Mouse (Mus musculus): ENCODE data around the gene Slc6a6.

The Slc6a6 gene

GRCm38 (mm10) chr6:91713370-91713896 lies 29.6 kb downstream of the Slc6a6 start:
- in situ Hi-C loops (cut with MboI; ENCODE audit: low pct_unique_long_range_greater_than_20kb in 1 of 2, low sequenced_read_pairs in 2 of 2, unreplicated experiment in 1 of 2): no loop called here

GRCm38 (mm10) chr6:91715023-91715422 lies 31.2 kb downstream of the Slc6a6 start:
- in situ Hi-C loops (cut with MboI; ENCODE audit: low pct_unique_long_range_greater_than_20kb in 1 of 2, low sequenced_read_pairs in 2 of 2, unreplicated experiment in 1 of 2): no loop called here

- in situ Hi-C loops (cut with MboI; ENCODE audit: low pct_unique_long_range_greater_than_20kb in 1 of 2, low sequenced_read_pairs in 2 of 2, unreplicated experiment in 1 of 2): no loop called here
Measured at GRCm38 (mm10) chr6:91715988-91716810, 32.3 kb downstream of the Slc6a6 start.

GRCm38 (mm10) chr6:91718067-91718466 lies 34.2 kb downstream of the Slc6a6 start:
- in situ Hi-C loops (cut with MboI; ENCODE audit: low pct_unique_long_range_greater_than_20kb in 1 of 2, low sequenced_read_pairs in 2 of 2, unreplicated experiment in 1 of 2): no loop called here

GRCm38 (mm10) chr6:91718603-91719002 lies 34.8 kb downstream of the Slc6a6 start:
- in situ Hi-C loops (cut with MboI; ENCODE audit: low pct_unique_long_range_greater_than_20kb in 1 of 2, low sequenced_read_pairs in 2 of 2, unreplicated experiment in 1 of 2): no loop called here

GRCm38 (mm10) chr6:91719042-91719747 lies 35.3 kb downstream of the Slc6a6 start:
- in situ Hi-C loops (cut with MboI; ENCODE audit: low pct_unique_long_range_greater_than_20kb in 1 of 2, low sequenced_read_pairs in 2 of 2, unreplicated experiment in 1 of 2): no loop called here

GRCm38 (mm10) chr6:91719865-91720533 lies 36.1 kb downstream of the Slc6a6 start:
- in situ Hi-C loops (cut with MboI; ENCODE audit: low pct_unique_long_range_greater_than_20kb in 1 of 2, low sequenced_read_pairs in 2 of 2, unreplicated experiment in 1 of 2): no loop called here

- in situ Hi-C loops (cut with MboI; ENCODE audit: low pct_unique_long_range_greater_than_20kb in 1 of 2, low sequenced_read_pairs in 2 of 2, unreplicated experiment in 1 of 2): no loop called here
Measured at GRCm38 (mm10) chr6:91720588-91721214, 36.8 kb downstream of the Slc6a6 start.

GRCm38 (mm10) chr6:91721215-91721701 lies 37.4 kb downstream of the Slc6a6 start:
- in situ Hi-C loops (cut with MboI; ENCODE audit: low pct_unique_long_range_greater_than_20kb in 1 of 2, low sequenced_read_pairs in 2 of 2, unreplicated experiment in 1 of 2): no loop called here

- in situ Hi-C loops (cut with MboI; ENCODE audit: low pct_unique_long_range_greater_than_20kb in 1 of 2, low sequenced_read_pairs in 2 of 2, unreplicated experiment in 1 of 2): no loop called here
Measured at GRCm38 (mm10) chr6:91727361-91727760, 43.5 kb downstream of the Slc6a6 start.

GRCm38 (mm10) chr6:91728939-91729619 lies 45.2 kb downstream of the Slc6a6 start:
- in situ Hi-C loops (cut with MboI; ENCODE audit: low pct_unique_long_range_greater_than_20kb in 1 of 2, low sequenced_read_pairs in 2 of 2, unreplicated experiment in 1 of 2): no loop called here

- in situ Hi-C loops (cut with MboI; ENCODE audit: low pct_unique_long_range_greater_than_20kb in 1 of 2, low sequenced_read_pairs in 2 of 2, unreplicated experiment in 1 of 2): no loop called here
Measured at GRCm38 (mm10) chr6:91729677-91730127, 45.8 kb downstream of the Slc6a6 start.

- in situ Hi-C loops (cut with MboI; ENCODE audit: low pct_unique_long_range_greater_than_20kb in 1 of 2, low sequenced_read_pairs in 2 of 2, unreplicated experiment in 1 of 2): no loop called here
Measured at GRCm38 (mm10) chr6:91732138-91732537, 48.3 kb downstream of the Slc6a6 start.

- in situ Hi-C loops (cut with MboI; ENCODE audit: low pct_unique_long_range_greater_than_20kb in 1 of 2, low sequenced_read_pairs in 2 of 2, unreplicated experiment in 1 of 2): no loop called here
Measured at GRCm38 (mm10) chr6:91736471-91736870, 52.6 kb downstream of the Slc6a6 start.

GRCm38 (mm10) chr6:91737451-91737850 lies 53.6 kb downstream of the Slc6a6 start:
- in situ Hi-C loops (cut with MboI; ENCODE audit: low pct_unique_long_range_greater_than_20kb in 1 of 2, low sequenced_read_pairs in 2 of 2, unreplicated experiment in 1 of 2): no loop called here

- in situ Hi-C loops (cut with MboI; ENCODE audit: low pct_unique_long_range_greater_than_20kb in 1 of 2, low sequenced_read_pairs in 2 of 2, unreplicated experiment in 1 of 2): no loop called here
Measured at GRCm38 (mm10) chr6:91738058-91738457, 54.2 kb downstream of the Slc6a6 start.

- in situ Hi-C loops (cut with MboI; ENCODE audit: low pct_unique_long_range_greater_than_20kb in 1 of 2, low sequenced_read_pairs in 2 of 2, unreplicated experiment in 1 of 2): loop anchor here in 1 of 2 experiments (10.0 kb wide), 1 partner anchor 166 kb away; no protein-coding TSS in a partner anchor
Measured at GRCm38 (mm10) chr6:91741046-91741445, 57.2 kb downstream of the Slc6a6 start.

GRCm38 (mm10) chr6:91742466-91742865 lies 58.6 kb downstream of the Slc6a6 start:
- in situ Hi-C loops (cut with MboI; ENCODE audit: low pct_unique_long_range_greater_than_20kb in 1 of 2, low sequenced_read_pairs in 2 of 2, unreplicated experiment in 1 of 2): loop anchor here in 1 of 2 experiments (10.0 kb wide), 1 partner anchor 168 kb away; no protein-coding TSS in a partner anchor
